Mouse (Mus musculus) heart, embryonic 16.5 days (tissue): ENCODE results near the gene Gm20708. TPM values are rescaled to one million over a fixed set of nuclear protein-coding genes. Genes with fewer than 3 reads are reported as not detected.

Source experiments
- ATAC-seq: fragments of 200-750 bp; cut with Nextera tagmentation; replicated peaks from 2 replicates; pipeline ENCODE4 v1.8.0; 2017; ENCODE audit warnings: moderate number of reproducible peaks; ENCODE audit not compliant: insufficient read depth, low FRiP score; ENCODE audit errors: extremely low read depth
- H3K27ac ChIP-seq: fragments of 300-500 bp; sonication (generic); 2 replicates; pipeline ENCODE4 v1.5.1; 2014; ENCODE audit warnings: mild to moderate bottlenecking, low read length, control low read depth, moderate library complexity
- H3K27me3 ChIP-seq: fragments of 300-500 bp; sonication (generic); 2 replicates; pipeline ENCODE4 v1.6.1; 2014; ENCODE audit warnings: low read length, mixed read lengths; ENCODE audit not compliant: control insufficient read depth, insufficient read depth
- H3K36me3 ChIP-seq: fragments of 300-500 bp; sonication (generic); 2 replicates; pipeline ENCODE4 v1.6.1; 2014; ENCODE audit not compliant: control insufficient read depth, insufficient read depth
- H3K4me1 ChIP-seq: fragments of 300-500 bp; sonication (generic); 2 replicates; pipeline ENCODE4 v1.6.1; 2014; ENCODE audit warnings: low read length, mixed read lengths; ENCODE audit not compliant: control insufficient read depth, insufficient read depth
- H3K4me2 ChIP-seq: fragments of 300-500 bp; sonication (generic); 2 replicates; pipeline ENCODE4 v1.6.1; 2014; ENCODE audit warnings: low read depth, mild to moderate bottlenecking, control low read depth, low read length
- H3K4me3 ChIP-seq: fragments of 300-500 bp; sonication (generic); 2 replicates; pipeline ENCODE4 v1.5.1; 2014; ENCODE audit warnings: mild to moderate bottlenecking, control low read depth, low read length
- H3K9ac ChIP-seq: fragments of 300-500 bp; sonication (generic); 2 replicates; pipeline ENCODE4 v1.6.1; 2014; ENCODE audit warnings: low read length, control low read depth
- H3K9me3 ChIP-seq: fragments of 300-500 bp; sonication (generic); replicated peaks from 2 replicates; pipeline ENCODE4 v1.6.1; 2016; ENCODE audit warnings: low read length; ENCODE audit not compliant: control insufficient read depth
- WGBS: fragments of 180-500 bp; shearing (Covaris S2); extraction: QIAGEN DNeasy Blood & Tissue Kit; methylation state at CpG from one replicate; pipeline ENCODE4 v1.1.7; 2014; 5-methylcytosine and 5-hydroxymethylcytosine counted together
- polyA plus RNA-seq: library from polyadenylated mRNA; unstranded; fragments of >200 nt; fragmentation: Nextera tagmentation; extraction: Ambion mirVana; gene quantifications from 2 replicates; pipeline ENCODE4 v1.2.1, GENCODE M21; 2015

Gene Gm20708
- polyA plus RNA-seq, 1 experiment from 2014 or later: 2.4 TPM

DNA sequence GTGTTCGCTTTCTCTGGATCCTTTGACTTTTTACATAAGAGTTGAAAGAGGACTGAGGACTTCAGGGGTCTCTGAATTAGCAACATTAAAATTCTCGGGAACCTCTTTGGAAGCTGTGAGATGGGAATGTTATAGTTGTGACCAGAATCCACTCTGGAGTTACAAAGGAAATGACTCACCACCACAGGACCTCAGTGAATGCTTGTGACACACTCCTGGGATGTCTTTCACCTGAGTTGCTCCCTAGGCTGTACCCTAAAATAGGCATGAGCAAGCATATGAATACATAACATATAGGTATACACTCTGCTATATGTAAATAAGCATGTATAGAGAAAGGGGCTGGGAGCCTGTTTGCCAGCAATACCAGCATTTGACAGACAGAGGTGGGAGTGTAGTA is 34.0 kb downstream of the Gm20708 start:
- Histone ChIP-seq H3K27ac (no peak overlapping the region), H3K4me3 (no peak overlapping the region), H3K4me2 (no peak overlapping the region), H3K9ac (no peak overlapping the region), H3K27me3 (no peaks in the 10 kb centered on the region), H3K9me3 (no peaks in the 10 kb centered on the region), H3K4me1 (peaks cover 20% of the 10 kb centered on the region), H3K36me3 (no peaks in the 10 kb centered on the region)
- 81% methylated on average over 2 of the region's 2 CpGs for WGBS
- ATAC-seq: no peak

DNA sequence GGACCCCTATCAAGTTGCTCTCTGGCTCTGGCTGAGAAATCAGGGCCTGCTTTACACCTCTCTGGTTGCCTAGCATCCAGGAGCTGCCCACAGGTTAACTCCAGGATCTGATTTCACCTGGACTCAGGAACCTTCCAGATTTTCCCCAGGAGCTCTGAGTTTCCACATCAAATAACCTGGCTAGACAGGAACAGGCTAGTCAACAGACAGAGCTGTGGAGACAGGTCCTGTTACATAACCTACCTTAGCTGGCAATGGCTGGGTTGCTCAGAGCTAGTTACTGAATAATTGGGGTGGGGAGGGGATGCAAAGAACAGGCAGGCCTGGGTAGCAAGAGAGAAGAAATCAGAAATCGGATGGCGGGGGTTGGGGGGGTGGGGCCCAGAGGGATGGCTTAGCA is 35.5 kb downstream of the Gm20708 start:
- Histone ChIP-seq H3K27me3 (no peaks in the 10 kb centered on the region), H3K9ac (no peak overlapping the region), H3K4me2 (no peak overlapping the region), H3K36me3 (no peaks in the 10 kb centered on the region), H3K9me3 (no peaks in the 10 kb centered on the region), H3K27ac (no peak overlapping the region), H3K4me3 (no peak overlapping the region), H3K4me1 (peaks cover 18% of the 10 kb centered on the region)
- no peak for ATAC-seq
- WGBS: 85% methylated on average over 2 of the region's 2 CpGs

GRCm38 (mm10) chr11:117845651-117846050 is 36.2 kb downstream of the Gm20708 start:
- Histone ChIP-seq H3K27me3 (no peaks in the 10 kb centered on the region), H3K4me1 (peaks cover 23% of the 10 kb centered on the region), H3K4me2 (no peak overlapping the region), H3K36me3 (no peaks in the 10 kb centered on the region), H3K9me3 (no peaks in the 10 kb centered on the region), H3K4me3 (no peak overlapping the region), H3K9ac (no peak overlapping the region), H3K27ac (no peak overlapping the region)
- ATAC-seq: no peak
- 82% methylated on average over 2 of the region's 2 CpGs for WGBS

DNA sequence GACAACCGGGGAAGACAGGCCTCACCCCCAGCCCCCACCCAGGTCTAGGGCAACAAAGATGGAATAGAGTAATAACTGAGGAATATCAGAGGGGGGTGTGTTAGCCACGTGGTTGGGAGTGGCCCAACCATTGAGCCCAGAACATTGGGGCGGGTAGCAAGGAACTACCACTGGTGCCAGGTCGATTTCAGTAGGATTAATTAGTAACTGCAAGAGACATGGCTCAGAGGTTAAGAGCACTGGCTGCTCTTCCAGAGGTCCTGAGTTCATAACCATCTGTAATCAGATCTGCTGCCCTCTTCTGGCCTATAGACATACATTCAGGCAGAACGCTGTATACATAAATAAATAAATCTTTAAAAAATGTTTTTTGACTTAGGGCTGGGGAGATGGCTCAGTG is 37.2 kb downstream of the Gm20708 start:
- Histone ChIP-seq H3K4me2 (no peak overlapping the region), H3K4me1 (peaks cover 18% of the 10 kb centered on the region), H3K36me3 (no peaks in the 10 kb centered on the region), H3K27me3 (no peaks in the 10 kb centered on the region), H3K9ac (no peak overlapping the region), H3K4me3 (no peak overlapping the region), H3K9me3 (no peaks in the 10 kb centered on the region), H3K27ac (no peak overlapping the region)
- 55% methylated on average over 5 of the region's 5 CpGs for WGBS
- ATAC-seq: no peak

GRCm38 (mm10) chr11:117847593-117848215 is 38.2 kb downstream of the Gm20708 start:
- Histone ChIP-seq H3K27ac (peak overlapping the region; percentile 98), H3K4me3 (peak overlapping the region; percentile 77), H3K9ac (peak overlapping the region; percentile 92), H3K36me3 (peaks cover 4% of the 10 kb centered on the region), H3K9me3 (no peaks in the 10 kb centered on the region), H3K4me1 (peaks cover 18% of the 10 kb centered on the region), H3K27me3 (no peaks in the 10 kb centered on the region), H3K4me2 (peak overlapping the region; percentile 86)
- no peak for ATAC-seq
- WGBS: 74% methylated on average over 7 of the region's 7 CpGs

- Histone ChIP-seq H3K27me3 (no peaks in the 10 kb centered on the region), H3K27ac (peak overlapping the region; percentile 98), H3K4me2 (peak overlapping the region; percentile 86), H3K9me3 (no peaks in the 10 kb centered on the region), H3K4me3 (peak overlapping the region; percentile 77), H3K4me1 (peaks cover 18% of the 10 kb centered on the region), H3K36me3 (peaks cover 11% of the 10 kb centered on the region), H3K9ac (peak overlapping the region; percentile 92)
- ATAC-seq: peak; percentile 53
- 6% methylated on average over 19 of the region's 19 CpGs for WGBS
These were observed 39.0 kb downstream of the Gm20708 start for GRCm38 (mm10) chr11:117848271-117848984.

DNA sequence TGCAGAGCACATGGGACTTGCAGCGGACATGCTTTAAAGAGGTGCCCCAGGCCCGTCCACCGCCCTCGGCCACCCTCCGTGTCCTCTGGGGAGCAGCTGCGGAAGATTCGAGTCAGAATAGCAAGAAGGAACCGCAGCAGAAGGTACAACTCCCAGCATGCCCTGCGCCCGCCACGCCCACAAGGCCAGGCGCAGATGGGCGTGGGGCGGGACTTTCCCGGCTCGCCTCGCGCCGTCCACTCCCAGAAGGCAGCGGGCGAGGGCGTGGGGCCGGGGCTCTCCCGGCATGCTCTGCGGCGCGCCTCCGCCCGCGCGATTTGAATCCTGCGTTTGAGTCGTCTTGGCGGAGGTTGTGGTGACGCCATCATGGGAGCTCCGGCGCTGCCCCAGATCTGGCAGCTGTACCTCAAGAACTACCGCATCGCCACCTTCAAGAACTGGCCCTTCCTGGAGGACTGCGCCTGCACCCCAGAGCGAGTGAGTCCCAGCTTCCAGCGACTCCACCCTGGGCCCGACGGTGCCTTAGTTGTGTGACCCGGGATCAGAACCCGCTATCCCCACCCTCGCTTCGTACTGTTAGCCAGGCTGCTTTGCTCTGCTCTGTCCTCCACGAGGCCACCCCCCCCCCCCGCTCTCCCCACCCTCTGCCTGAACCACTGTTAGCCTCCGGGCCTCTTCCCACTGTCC is 39.7 kb downstream of the Gm20708 start, which contains the start of gene Birc5:
Gene Birc5 (plus strand): TSS at position 267 of the 687 bp plus-strand sequence.
- H3K4me1 ChIP-seq: peaks cover 18% of the 10 kb centered on the region
- H3K27me3 ChIP-seq: no peaks in the 10 kb centered on the region
- ATAC-seq: peak; percentile 96
- peaks cover 14% of the 10 kb centered on the region for H3K36me3 ChIP-seq
- under 1% methylated on average over 51 of the region's 51 CpGs for WGBS
- peak within 1 kb of the TSS; percentile 77 for H3K4me3 ChIP-seq
- H3K9ac ChIP-seq: peak within 1 kb of the TSS; percentile 92
- peak within 1 kb of the TSS; percentile 86 for H3K4me2 ChIP-seq
- H3K27ac ChIP-seq: peak within 1 kb of the TSS; percentile 98
- no peaks in the 10 kb centered on the region for H3K9me3 ChIP-seq

- Histone ChIP-seq H3K4me2 (no peak overlapping the region), H3K27ac (no peak overlapping the region), H3K4me1 (peaks cover 15% of the 10 kb centered on the region), H3K36me3 (peaks cover 32% of the 10 kb centered on the region), H3K27me3 (no peaks in the 10 kb centered on the region), H3K9ac (no peak overlapping the region), H3K9me3 (no peaks in the 10 kb centered on the region), H3K4me3 (no peak overlapping the region)
- 83% methylated on average over 3 of the region's 3 CpGs for WGBS
- no peak for ATAC-seq
These were observed 43.4 kb downstream of the Gm20708 start for GRCm38 (mm10) chr11:117852875-117853274.

GRCm38 (mm10) chr11:117854241-117854640 is 44.8 kb downstream of the Gm20708 start:
- H3K4me2 ChIP-seq: no peak overlapping the region
- H3K36me3 ChIP-seq: peaks cover 35% of the 10 kb centered on the region
- WGBS: 90% methylated on average over 9 of the region's 9 CpGs
- peaks cover 11% of the 10 kb centered on the region for H3K4me1 ChIP-seq
- ATAC-seq: no peak
- H3K9ac ChIP-seq: no peak overlapping the region
- H3K9me3 ChIP-seq: no peaks in the 10 kb centered on the region
- no peaks in the 10 kb centered on the region; the same call in 1 of the 2 replicates for H3K27me3 ChIP-seq
- H3K27ac ChIP-seq: no peak overlapping the region
- H3K4me3 ChIP-seq: no peak overlapping the region
